Mouse (Mus musculus): Measurements from ENCODE around the gene H2al1h. TPM values are rescaled to one million over a fixed set of nuclear protein-coding genes. Genes with fewer than 3 reads are reported as not detected.
"Not testable (repeated sequence)": the region's sequence is repeated elsewhere in the genome, so short reads cannot be mapped to it uniquely, and the experiment has no call there.

H2al1h gene
- not detected in 2 replicates for polyA plus RNA-seq (2012; rRNA removed)

DNA sequence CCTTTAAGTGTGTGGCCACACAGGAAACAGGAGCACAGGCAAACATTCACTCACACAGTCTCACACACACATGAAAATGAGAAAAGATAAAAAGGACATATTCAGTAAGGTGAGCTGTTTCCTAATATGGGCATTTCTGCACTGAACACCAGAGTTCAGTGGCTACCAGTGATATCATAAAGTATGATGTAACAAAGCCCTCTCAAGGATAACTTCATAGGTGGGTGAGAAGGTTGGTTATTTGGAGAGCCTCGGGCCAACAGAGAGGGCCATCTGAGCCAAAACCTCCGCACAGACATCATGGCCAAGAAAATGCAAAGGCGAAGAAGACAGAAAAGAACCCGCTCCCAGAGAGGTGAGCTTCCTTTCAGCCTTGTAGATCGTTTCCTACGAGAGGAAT, at the start of gene H2al1h:
Gene H2al1h (plus strand): TSS at position 301 of the 400 bp plus-strand sequence.
- not testable (repeated sequence) for H3K36me3 ChIP-seq (ENCODE audit: control insufficient read depth, insufficient read depth, low read length); H3K4me3 ChIP-seq (ENCODE audit: control insufficient read depth, low read depth, low read length); H3K27ac ChIP-seq (ENCODE audit: control insufficient read depth, insufficient read depth, low read depth, low read length); H3K4me1 ChIP-seq (ENCODE audit: control insufficient read depth, insufficient read depth, low read length); H3K27me3 ChIP-seq (ENCODE audit: control insufficient read depth, insufficient read depth, low read length)

DNA sequence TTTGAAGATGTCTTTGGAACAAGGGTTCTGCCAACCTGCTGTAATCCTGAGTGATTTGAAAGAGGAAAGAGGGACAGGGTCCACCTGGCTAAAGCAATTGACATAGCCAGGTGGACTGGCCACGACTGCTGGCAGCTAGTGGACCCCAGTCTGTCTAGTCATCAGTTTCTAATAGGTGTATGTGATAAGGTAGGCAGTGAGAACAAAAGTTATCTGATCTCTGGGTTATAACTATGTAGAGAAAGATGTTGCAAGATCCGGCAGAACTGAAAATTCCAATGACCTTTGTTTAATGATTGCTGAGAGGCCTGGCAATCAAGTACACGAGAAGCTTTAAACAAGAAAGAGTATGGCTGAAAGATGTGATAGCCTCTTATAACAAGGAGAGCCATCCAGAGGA, 48.1 kb upstream of the H2al1h start:
- no peak overlapping the region for H3K4me3 ChIP-seq (ENCODE audit: control insufficient read depth, low read depth, low read length)
- no peaks in the 10 kb centered on the region for H3K36me3 ChIP-seq (ENCODE audit: control insufficient read depth, insufficient read depth, low read length)
- TF ChIP-seq POLR2A (IDR thresholded peaks at IDR 0.05; ENCODE audit: control insufficient read depth, low read depth, low read length) (no peak), CTCF (IDR thresholded peaks at IDR 0.05; ENCODE audit: control insufficient read depth, insufficient read depth, insufficient replicate concordance, low read depth, low read length) (no peak)
- no peaks in the 10 kb centered on the region for H3K4me1 ChIP-seq (ENCODE audit: control insufficient read depth, insufficient read depth, low read length)
- no peaks in the 10 kb centered on the region for H3K27me3 ChIP-seq (ENCODE audit: control insufficient read depth, insufficient read depth, low read length)
- no peak overlapping the region for H3K27ac ChIP-seq (ENCODE audit: control insufficient read depth, insufficient read depth, low read depth, low read length)

GRCm38 (mm10) chrX:11277083-11277482, 44.2 kb upstream of the H2al1h start:
- Histone ChIP-seq H3K27me3 (ENCODE audit: control insufficient read depth, insufficient read depth, low read length) (no peaks in the 10 kb centered on the region), H3K27ac (ENCODE audit: control insufficient read depth, insufficient read depth, low read depth, low read length) (no peak overlapping the region), H3K36me3 (ENCODE audit: control insufficient read depth, insufficient read depth, low read length) (no peaks in the 10 kb centered on the region), H3K4me3 (ENCODE audit: control insufficient read depth, low read depth, low read length) (no peak overlapping the region), H3K4me1 (ENCODE audit: control insufficient read depth, insufficient read depth, low read length) (no peaks in the 10 kb centered on the region)
- TF ChIP-seq CTCF (IDR thresholded peaks at IDR 0.05; ENCODE audit: control insufficient read depth, insufficient read depth, insufficient replicate concordance, low read depth, low read length) (no peak), POLR2A (IDR thresholded peaks at IDR 0.05; ENCODE audit: control insufficient read depth, low read depth, low read length) (no peak)

- TF ChIP-seq CTCF (IDR thresholded peaks at IDR 0.05; ENCODE audit: control insufficient read depth, insufficient read depth, insufficient replicate concordance, low read depth, low read length) (no peak), POLR2A (IDR thresholded peaks at IDR 0.05; ENCODE audit: control insufficient read depth, low read depth, low read length) (no peak)
- Histone ChIP-seq H3K27ac (ENCODE audit: control insufficient read depth, insufficient read depth, low read depth, low read length) (no peak overlapping the region), H3K36me3 (ENCODE audit: control insufficient read depth, insufficient read depth, low read length) (no peaks in the 10 kb centered on the region), H3K4me3 (ENCODE audit: control insufficient read depth, low read depth, low read length) (no peak overlapping the region), H3K4me1 (ENCODE audit: control insufficient read depth, insufficient read depth, low read length) (no peaks in the 10 kb centered on the region), H3K27me3 (ENCODE audit: control insufficient read depth, insufficient read depth, low read length) (no peaks in the 10 kb centered on the region)
Observed at GRCm38 (mm10) chrX:11280741-11281140, 40.6 kb upstream of the H2al1h start.

DNA sequence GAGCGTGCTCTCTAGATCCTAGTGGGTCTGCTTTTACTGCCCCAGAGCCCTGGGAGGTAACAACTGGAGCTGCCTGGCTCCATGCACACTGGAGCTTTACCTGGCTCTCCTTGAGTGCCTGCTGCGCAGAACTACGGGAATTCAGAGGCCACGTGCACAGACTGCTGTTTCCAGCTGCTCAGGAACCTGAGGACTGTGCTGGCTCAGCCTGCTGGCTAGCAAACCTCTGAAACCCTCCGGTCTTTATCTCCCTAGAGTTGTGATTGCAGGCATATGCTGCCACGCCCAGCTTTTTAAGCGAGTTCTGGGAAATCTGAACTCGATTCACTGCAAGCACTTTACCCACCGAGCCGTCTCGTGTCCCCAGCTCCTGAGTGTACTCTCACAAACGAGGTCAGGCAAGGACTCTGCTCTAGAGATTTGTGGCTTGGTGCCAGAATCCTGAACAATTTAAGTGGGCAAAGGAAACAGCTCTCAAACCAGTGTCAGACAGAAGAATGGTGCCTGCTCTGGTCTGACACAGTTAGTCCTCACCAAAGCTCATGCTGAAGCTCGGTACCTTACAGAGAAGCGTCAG, 32.9 kb upstream of the H2al1h start:
- H3K4me1 ChIP-seq (ENCODE audit: control insufficient read depth, insufficient read depth, low read length), result no peaks in the 10 kb centered on the region
- TF ChIP-seq CTCF (IDR thresholded peaks at IDR 0.05; ENCODE audit: control insufficient read depth, insufficient read depth, insufficient replicate concordance, low read depth, low read length) (no peak), POLR2A (IDR thresholded peaks at IDR 0.05; ENCODE audit: control insufficient read depth, low read depth, low read length) (no peak)
- no peaks in the 10 kb centered on the region for H3K36me3 ChIP-seq (ENCODE audit: control insufficient read depth, insufficient read depth, low read length)
- H3K27ac ChIP-seq (ENCODE audit: control insufficient read depth, insufficient read depth, low read depth, low read length), result no peak overlapping the region
- no peaks in the 10 kb centered on the region for H3K27me3 ChIP-seq (ENCODE audit: control insufficient read depth, insufficient read depth, low read length)
- H3K4me3 ChIP-seq (ENCODE audit: control insufficient read depth, low read depth, low read length), result no peak overlapping the region

GRCm38 (mm10) chrX:11289244-11289643, 32.0 kb upstream of the H2al1h start:
- no peaks in the 10 kb centered on the region for H3K27me3 ChIP-seq (ENCODE audit: control insufficient read depth, insufficient read depth, low read length)

DNA sequence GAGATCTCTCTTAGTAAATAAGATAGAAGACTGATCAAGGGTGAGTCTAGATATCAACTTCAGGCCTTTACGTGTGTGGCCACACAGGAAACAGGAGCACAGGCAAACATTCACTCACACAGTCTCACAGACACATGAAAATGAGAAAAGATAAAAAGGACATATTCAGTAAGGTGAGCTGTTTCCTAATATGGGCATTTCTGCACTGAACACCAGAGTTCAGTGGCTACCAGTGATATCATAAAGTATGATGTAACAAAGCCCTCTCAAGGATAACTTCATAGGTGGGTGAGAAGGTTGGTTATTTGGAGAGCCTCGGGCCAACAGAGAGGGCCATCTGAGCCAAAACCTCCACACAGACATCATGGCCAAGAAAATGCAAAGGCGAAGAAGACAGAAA, 22.3 kb upstream of the H2al1h start, which contains the start of gene H2al1a:
Gene H2al1a (plus strand): TSS at position 301 of the 400 bp plus-strand sequence.
- H3K4me3 ChIP-seq (ENCODE audit: control insufficient read depth, low read depth, low read length); H3K4me1 ChIP-seq (ENCODE audit: control insufficient read depth, insufficient read depth, low read length); H3K27me3 ChIP-seq (ENCODE audit: control insufficient read depth, insufficient read depth, low read length); H3K27ac ChIP-seq (ENCODE audit: control insufficient read depth, insufficient read depth, low read depth, low read length); H3K36me3 ChIP-seq (ENCODE audit: control insufficient read depth, insufficient read depth, low read length): not testable (repeated sequence)

More at GRCm38 (mm10) chrX:11289244-11289643, 32.0 kb upstream of the H2al1h start:
- no peak overlapping the region for H3K4me3 ChIP-seq (ENCODE audit: control insufficient read depth, low read depth, low read length)
- no peak overlapping the region for H3K27ac ChIP-seq (ENCODE audit: control insufficient read depth, insufficient read depth, low read depth, low read length)
- H3K4me1 ChIP-seq (ENCODE audit: control insufficient read depth, insufficient read depth, low read length), result no peaks in the 10 kb centered on the region
- H3K36me3 ChIP-seq (ENCODE audit: control insufficient read depth, insufficient read depth, low read length), result no peaks in the 10 kb centered on the region
- no peak for TF ChIP-seq POLR2A (IDR thresholded peaks at IDR 0.05; ENCODE audit: control insufficient read depth, low read depth, low read length)
- no peak for TF ChIP-seq CTCF (IDR thresholded peaks at IDR 0.05; ENCODE audit: control insufficient read depth, insufficient read depth, insufficient replicate concordance, low read depth, low read length)

DNA sequence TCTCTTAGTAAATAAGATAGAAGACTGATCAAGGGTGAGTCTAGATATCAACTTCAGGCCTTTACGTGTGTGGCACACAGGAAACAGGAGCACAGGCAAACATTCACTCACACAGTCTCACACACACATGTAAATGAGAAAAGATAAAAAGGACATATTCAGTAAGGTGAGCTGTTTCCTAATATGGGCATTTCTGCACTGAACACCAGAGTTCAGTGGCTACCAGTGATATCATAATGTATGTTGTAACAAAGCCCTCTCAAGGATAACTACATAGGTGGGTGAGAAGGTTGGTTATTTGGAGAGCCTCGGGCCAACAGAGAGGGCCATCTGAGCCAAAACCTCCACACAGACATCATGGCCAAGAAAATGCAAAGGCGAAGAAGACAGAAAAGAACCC, 19.2 kb upstream of the H2al1h start, which contains the start of gene H2al1b:
Gene H2al1b (plus strand): TSS at position 301 of the 400 bp plus-strand sequence.
- H3K27me3 ChIP-seq (ENCODE audit: control insufficient read depth, insufficient read depth, low read length); H3K4me1 ChIP-seq (ENCODE audit: control insufficient read depth, insufficient read depth, low read length); H3K36me3 ChIP-seq (ENCODE audit: control insufficient read depth, insufficient read depth, low read length); H3K27ac ChIP-seq (ENCODE audit: control insufficient read depth, insufficient read depth, low read depth, low read length); H3K4me3 ChIP-seq (ENCODE audit: control insufficient read depth, low read depth, low read length): not testable (repeated sequence)

- not testable (repeated sequence) for H3K4me1 ChIP-seq (ENCODE audit: control insufficient read depth, insufficient read depth, low read length); H3K36me3 ChIP-seq (ENCODE audit: control insufficient read depth, insufficient read depth, low read length); H3K27me3 ChIP-seq (ENCODE audit: control insufficient read depth, insufficient read depth, low read length); H3K4me3 ChIP-seq (ENCODE audit: control insufficient read depth, low read depth, low read length); H3K27ac ChIP-seq (ENCODE audit: control insufficient read depth, insufficient read depth, low read depth, low read length)
Observed at GRCm38 (mm10) chrX:11305355-11305754, 15.9 kb upstream of the H2al1h start, which contains the start of gene H2al1c. TSS of gene H2al1c (plus strand) at chrX:11305655.

DNA sequence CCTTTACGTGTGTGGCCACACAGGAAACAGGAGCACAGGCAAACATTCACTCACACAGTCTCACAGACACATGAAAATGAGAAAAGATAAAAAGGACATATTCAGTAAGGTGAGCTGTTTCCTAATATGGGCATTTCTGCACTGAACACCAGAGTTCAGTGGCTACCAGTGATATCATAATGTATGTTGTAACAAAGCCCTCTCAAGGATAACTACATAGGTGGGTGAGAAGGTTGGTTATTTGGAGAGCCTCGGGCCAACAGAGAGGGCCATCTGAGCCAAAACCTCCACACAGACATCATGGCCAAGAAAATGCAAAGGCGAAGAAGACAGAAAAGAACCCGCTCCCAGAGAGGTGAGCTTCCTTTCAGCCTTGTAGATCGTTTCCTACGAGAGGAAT, 12.8 kb upstream of the H2al1h start, which contains the start of gene H2al1d:
Gene H2al1d (plus strand): TSS at position 301 of the 400 bp plus-strand sequence.
- not testable (repeated sequence) for H3K36me3 ChIP-seq (ENCODE audit: control insufficient read depth, insufficient read depth, low read length); H3K27ac ChIP-seq (ENCODE audit: control insufficient read depth, insufficient read depth, low read depth, low read length); H3K4me3 ChIP-seq (ENCODE audit: control insufficient read depth, low read depth, low read length); H3K27me3 ChIP-seq (ENCODE audit: control insufficient read depth, insufficient read depth, low read length); H3K4me1 ChIP-seq (ENCODE audit: control insufficient read depth, insufficient read depth, low read length)

GRCm38 (mm10) chrX:11311634-11312033, 9.7 kb upstream of the H2al1h start, which contains the start of gene H2al1e:
TSS of gene H2al1e (plus strand) at chrX:11311934.
- not testable (repeated sequence) for H3K36me3 ChIP-seq (ENCODE audit: control insufficient read depth, insufficient read depth, low read length); H3K4me3 ChIP-seq (ENCODE audit: control insufficient read depth, low read depth, low read length); H3K27me3 ChIP-seq (ENCODE audit: control insufficient read depth, insufficient read depth, low read length); H3K27ac ChIP-seq (ENCODE audit: control insufficient read depth, insufficient read depth, low read depth, low read length); H3K4me1 ChIP-seq (ENCODE audit: control insufficient read depth, insufficient read depth, low read length)
